Mouse (Mus musculus): Measurements from ENCODE around the gene Cacnb4.

The Cacnb4 gene

GRCm38 (mm10) chr2:52525876-52526592 is 150.6 kb downstream of the Cacnb4 start:
- in situ Hi-C loops (cut with MboI, MseI) = no loop called here

- in situ Hi-C loops (cut with MboI, MseI) = no loop called here
Measured at GRCm38 (mm10) chr2:52523056-52523715, 153.4 kb downstream of the Cacnb4 start.

GRCm38 (mm10) chr2:52521012-52521411 is 155.6 kb downstream of the Cacnb4 start:
- in situ Hi-C loops (cut with MboI, MseI) = no loop called here

- in situ Hi-C loops (cut with MboI, MseI) = no loop called here
Measured at GRCm38 (mm10) chr2:52518740-52519139, 157.9 kb downstream of the Cacnb4 start.

GRCm38 (mm10) chr2:52516534-52516933 is 160.1 kb downstream of the Cacnb4 start:
- in situ Hi-C loops (cut with MboI, MseI) = no loop called here

- in situ Hi-C loops (cut with MboI, MseI) = no loop called here
Measured at GRCm38 (mm10) chr2:52512865-52513388, 163.7 kb downstream of the Cacnb4 start.

- in situ Hi-C loops (cut with MboI, MseI) = no loop called here
Measured at GRCm38 (mm10) chr2:52512206-52512605, 164.4 kb downstream of the Cacnb4 start.

GRCm38 (mm10) chr2:52511799-52512198 is 164.8 kb downstream of the Cacnb4 start:
- in situ Hi-C loops (cut with MboI, MseI) = no loop called here

GRCm38 (mm10) chr2:52509779-52510500 is 166.7 kb downstream of the Cacnb4 start:
- in situ Hi-C loops (cut with MboI, MseI) = loop anchor here (5.0 kb wide), 1 partner anchor 67 kb away; no protein-coding TSS in a partner anchor

GRCm38 (mm10) chr2:52505164-52505563 is 171.5 kb downstream of the Cacnb4 start:
- in situ Hi-C loops (cut with MboI, MseI) = loop anchor here (5.0 kb wide), 1 partner anchor 72 kb away; no protein-coding TSS in a partner anchor

GRCm38 (mm10) chr2:52504762-52505161 is 171.9 kb downstream of the Cacnb4 start:
- in situ Hi-C loops (cut with MboI, MseI) = loop anchor here (5.0 kb wide), 1 partner anchor 73 kb away; no protein-coding TSS in a partner anchor

GRCm38 (mm10) chr2:52499849-52500262 is 176.8 kb downstream of the Cacnb4 start:
- in situ Hi-C loops (cut with MboI, MseI) = no loop called here

GRCm38 (mm10) chr2:52499101-52499537 is 177.5 kb downstream of the Cacnb4 start:
- in situ Hi-C loops (cut with MboI, MseI) = no loop called here

- in situ Hi-C loops (cut with MboI, MseI) = no loop called here
Measured at GRCm38 (mm10) chr2:52495097-52495694, 181.4 kb downstream of the Cacnb4 start.

- in situ Hi-C loops (cut with MboI, MseI) = no loop called here
Measured at GRCm38 (mm10) chr2:52494274-52494673, 182.4 kb downstream of the Cacnb4 start.

GRCm38 (mm10) chr2:52492867-52493266 is 183.8 kb downstream of the Cacnb4 start:
- in situ Hi-C loops (cut with MboI, MseI) = no loop called here

GRCm38 (mm10) chr2:52489840-52490239 is 186.8 kb downstream of the Cacnb4 start:
- in situ Hi-C loops (cut with MboI, MseI) = no loop called here

- in situ Hi-C loops (cut with MboI, MseI) = no loop called here
Measured at GRCm38 (mm10) chr2:52483496-52483895, 193.1 kb downstream of the Cacnb4 start.

GRCm38 (mm10) chr2:52480476-52480875 is 196.2 kb downstream of the Cacnb4 start:
- in situ Hi-C loops (cut with MboI, MseI) = no loop called here

GRCm38 (mm10) chr2:52478501-52478900 is 198.1 kb downstream of the Cacnb4 start:
- in situ Hi-C loops (cut with MboI, MseI) = no loop called here

- in situ Hi-C loops (cut with MboI, MseI) = no loop called here
Measured at GRCm38 (mm10) chr2:52477550-52477907, 199.1 kb downstream of the Cacnb4 start.

All from regulatory T cell (primary cell).